Mouse (Mus musculus): ENCODE data around the gene Ssbp4.

- no peak for TF ChIP-seq TAL1 (IDR thresholded peaks at IDR 0.05; ENCODE audit: low read length)
- peak; percentile 68; the same call in 1 of the 2 replicates for TF ChIP-seq GATA1 (IDR thresholded peaks at IDR 0.05; ENCODE audit: low read length)
These were observed 3.2 kb upstream of the Ssbp4 start for GRCm38 (mm10) chr8:70611849-70612248.
